Mouse (Mus musculus) gastrocnemius, postnatal 25 days (tissue): ENCODE measurements around the gene Ankrd27. TPM values are rescaled to one million over a fixed set of nuclear protein-coding genes. Genes with fewer than 3 reads are reported as not detected.
"Not testable (repeated sequence)": the region's sequence is repeated elsewhere in the genome, so short reads cannot be mapped to it uniquely, and the experiment has no call there.

ENCODE experiments used
- DNase-seq: peaks from one replicate; pipeline ENCODE4 v3.0.0; 2022
- long read RNA-seq, 2 experiments: library from polyadenylated mRNA; stranded (forward); transcript quantifications; one replicate each; pipeline ENCODE4 v2.0.0; 2021
- total RNA-seq, 2 experiments: library from RNA; stranded (reverse); gene quantifications; 1 replicate in 1 of 2; 2 replicates in 1 of 2; pipeline ENCODE4 v1.2.3; 2021

Gene Ankrd27
- 10 to 100 TPM in 1 of 2 experiments, 1 to 10 TPM in 1; 7.9 to 11.1 TPM for total RNA-seq
- long read RNA-seq, experiment 1, full-length matches to known transcripts: 5 of 7 reads
- long read RNA-seq, experiment 1, partial matches to known transcripts: 1 of 7 reads
- long read RNA-seq, experiment 1, other reads (novel, unspliced or antisense): 1 of 7 reads
- long read RNA-seq, experiment 2, full-length matches to known transcripts: 8 of 13 reads
- long read RNA-seq, experiment 2, partial matches to known transcripts: 2 of 13 reads
- long read RNA-seq, experiment 2, other reads (novel, unspliced or antisense): 3 of 13 reads

GRCm38 (mm10) chr7:35586055-35586905 lies at the start of gene Ankrd27:
TSS of gene Ankrd27 (plus strand) at chr7:35586244.
- peak; percentile 94 for DNase-seq

DNA sequence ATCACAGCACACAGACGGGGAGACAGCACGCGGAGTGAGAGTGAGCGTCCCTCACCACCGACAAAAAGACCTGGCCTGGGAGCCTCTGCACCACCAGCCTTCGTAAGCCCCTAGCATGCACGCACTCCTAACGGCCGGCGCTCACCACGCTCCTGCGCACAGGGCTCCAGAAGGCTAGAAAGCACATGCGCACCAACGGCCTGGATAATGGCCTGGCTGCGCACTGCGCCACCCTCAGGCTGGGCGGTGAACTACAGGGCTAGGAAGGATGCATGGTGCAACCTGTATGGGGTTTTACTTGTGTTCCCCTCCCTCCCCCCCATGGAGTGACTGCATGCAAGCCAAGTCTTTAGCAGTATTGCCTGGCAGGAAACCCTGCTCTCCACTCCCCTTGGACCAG lies 48.5 kb upstream of the Ankrd27 start, which contains the start of gene Tdrd12:
Tdrd12 (minus strand) TSS at position 184 of the 400 bp plus-strand sequence.
- no peak for DNase-seq

DNA sequence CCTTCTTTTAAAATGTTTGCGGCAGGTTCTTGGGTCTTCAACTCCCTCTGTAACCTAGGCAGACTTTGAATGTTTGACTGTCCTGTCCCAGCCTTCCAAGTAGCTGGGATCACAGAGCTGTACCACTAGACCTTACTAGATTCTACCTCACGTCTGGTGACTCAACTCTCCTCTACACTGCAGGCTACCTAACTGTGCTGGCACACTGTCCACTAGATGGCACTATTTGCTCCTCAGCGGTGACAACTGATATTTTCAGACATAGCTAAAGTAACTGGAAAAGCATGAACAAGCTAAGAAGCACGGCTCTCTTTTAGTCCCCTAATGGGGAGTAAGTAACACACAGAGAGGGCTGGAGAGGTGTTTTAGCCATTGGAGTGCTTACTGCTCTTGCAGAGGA lies 40.2 kb upstream of the Ankrd27 start:
- DNase-seq: peak; percentile 14

GRCm38 (mm10) chr7:35553751-35554604 lies 32.1 kb upstream of the Ankrd27 start:
- no peak for DNase-seq

DNA sequence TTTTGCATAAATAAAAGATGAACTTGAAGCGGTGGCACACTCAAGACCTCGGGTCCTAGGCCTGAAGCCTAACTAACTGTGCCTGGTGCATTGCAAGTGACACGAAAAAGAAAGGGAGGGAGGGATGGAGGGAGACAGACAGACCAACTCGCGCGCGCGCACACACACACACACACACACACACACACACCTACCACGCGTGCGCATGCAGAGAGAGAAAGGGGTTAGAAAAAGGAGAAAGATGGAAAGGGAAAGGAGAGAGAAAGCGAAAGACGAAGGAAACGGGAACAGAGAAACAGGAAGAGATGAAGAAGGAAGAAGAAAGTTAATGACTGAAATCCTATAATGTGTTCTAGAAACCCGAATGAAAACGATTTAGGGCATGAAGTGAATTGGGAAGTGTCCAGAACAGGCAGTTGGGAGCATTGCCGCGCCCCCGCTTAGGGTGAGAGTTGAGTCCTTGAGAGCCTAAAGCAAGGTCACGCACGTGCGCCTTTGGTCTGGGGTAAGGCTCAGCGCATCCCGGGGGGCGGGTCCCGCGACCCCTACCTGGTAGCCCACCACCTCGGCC lies 31.4 kb upstream of the Ankrd27 start:
- DNase-seq: no peak

DNA sequence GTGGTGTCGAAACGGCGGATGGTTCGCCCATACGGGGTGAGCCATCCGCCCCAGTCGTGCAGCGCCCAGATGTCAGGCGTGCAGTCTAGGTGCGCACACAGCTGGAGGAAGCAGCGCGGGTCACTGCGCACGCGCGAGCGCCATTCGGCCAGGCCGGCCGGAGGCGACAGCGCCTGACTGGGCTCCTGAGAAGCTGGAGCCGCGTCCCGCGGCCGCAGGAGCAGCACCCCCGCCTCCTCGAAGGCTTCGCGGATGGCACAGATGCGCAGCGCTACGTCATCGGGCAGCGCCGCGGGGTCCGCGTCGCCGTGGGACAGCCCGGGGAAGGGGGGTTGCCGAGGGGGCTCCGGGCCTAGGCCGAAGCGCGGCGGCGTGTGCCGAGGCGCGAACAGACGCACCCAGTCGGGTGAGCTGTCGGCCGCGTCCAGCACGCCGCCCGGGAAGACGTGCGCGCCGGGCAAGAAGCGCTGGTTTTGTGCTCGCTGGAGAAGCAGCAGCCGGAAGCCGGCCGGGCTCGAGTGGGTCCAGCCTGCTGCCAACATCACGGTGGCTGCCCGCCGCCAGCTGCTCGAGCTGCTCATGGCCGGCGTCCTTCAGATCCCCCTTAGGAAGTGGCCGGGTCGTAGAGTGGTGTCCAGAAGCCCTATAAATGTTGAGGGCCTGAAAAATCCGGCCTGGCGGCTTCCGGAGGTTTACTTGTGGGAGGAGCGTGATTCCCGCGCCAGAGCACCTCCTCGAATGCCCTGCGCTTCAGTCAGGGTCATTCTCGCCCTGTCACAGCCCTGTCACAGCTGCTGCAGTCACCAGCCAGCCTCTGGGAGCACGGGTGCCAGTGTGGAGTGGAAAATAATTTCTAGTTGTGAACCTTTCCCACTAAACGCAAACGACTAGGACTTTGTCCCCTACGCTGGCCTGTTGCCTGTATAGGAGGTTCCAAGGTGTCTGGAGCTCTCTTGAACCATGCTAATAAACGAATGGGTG lies 30.5 kb upstream of the Ankrd27 start:
- peak; percentile 85 for DNase-seq

DNA sequence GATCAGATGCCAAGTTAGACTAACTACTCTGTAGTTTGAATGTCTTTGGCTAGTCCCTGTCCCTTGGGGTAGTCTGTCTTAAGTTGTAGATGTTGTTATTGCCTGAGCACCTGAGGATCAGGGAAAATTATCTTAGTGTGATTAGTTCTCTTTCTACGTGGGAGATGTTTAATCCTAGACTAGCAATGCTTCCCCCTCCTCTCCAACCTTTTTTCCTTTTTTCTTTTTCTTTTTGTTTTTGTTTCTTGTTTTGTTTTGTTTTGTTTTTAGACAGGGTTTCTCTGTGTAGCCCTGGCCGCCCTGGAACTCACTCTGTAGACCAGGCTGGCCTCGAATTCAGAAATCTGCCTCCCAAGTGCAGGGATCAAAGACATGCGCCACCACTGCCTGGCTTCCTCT lies 29.8 kb upstream of the Ankrd27 start, which contains the start of gene Nudt19:
Nudt19 (minus strand) TSS at position 100 of the 399 bp plus-strand sequence.
- DNase-seq: no peak

GRCm38 (mm10) chr7:35556905-35557304 lies 29.1 kb upstream of the Ankrd27 start:
- no peak for DNase-seq

GRCm38 (mm10) chr7:35557577-35557976 lies 28.5 kb upstream of the Ankrd27 start:
- DNase-seq: no peak

DNA sequence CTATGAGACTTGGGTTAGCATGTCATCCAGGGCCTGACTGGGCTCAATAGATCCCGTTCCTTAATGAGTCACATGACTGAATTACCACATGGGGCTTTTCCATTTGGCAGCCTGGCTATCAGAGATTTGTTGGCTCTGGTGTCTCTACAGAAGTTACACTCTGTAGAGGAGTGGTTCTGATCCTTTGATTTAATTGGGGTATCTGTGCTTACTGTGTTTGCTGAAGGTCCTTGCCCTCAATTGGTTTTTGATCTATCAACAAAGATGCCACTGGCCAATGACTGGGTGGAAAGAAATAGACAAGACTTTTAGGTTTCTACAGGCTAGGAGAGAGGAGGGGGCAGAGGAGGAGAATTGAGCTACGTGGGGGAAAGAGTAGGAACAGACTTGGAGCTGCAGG lies 27.4 kb upstream of the Ankrd27 start:
- DNase-seq: no peak

DNA sequence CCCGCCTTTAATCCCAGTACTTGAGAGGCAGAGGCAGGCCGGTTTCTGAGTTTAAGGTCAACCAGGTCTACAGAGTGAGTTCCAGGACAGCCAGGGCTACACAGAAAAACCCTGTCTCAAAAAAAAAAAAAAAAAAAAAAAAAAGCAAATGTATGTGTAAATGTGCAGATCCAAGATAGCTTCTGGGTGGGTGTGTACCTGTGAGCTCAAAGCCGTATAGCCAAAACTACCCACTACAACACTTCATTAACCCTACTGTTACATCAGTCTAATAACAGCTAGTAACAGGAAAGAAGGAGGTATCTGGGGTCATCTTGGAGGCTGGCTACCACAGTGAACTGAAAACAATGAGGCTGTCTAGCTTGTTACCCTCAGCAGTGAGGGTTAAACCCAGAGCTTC lies 26.2 kb upstream of the Ankrd27 start:
- no peak for DNase-seq

DNA sequence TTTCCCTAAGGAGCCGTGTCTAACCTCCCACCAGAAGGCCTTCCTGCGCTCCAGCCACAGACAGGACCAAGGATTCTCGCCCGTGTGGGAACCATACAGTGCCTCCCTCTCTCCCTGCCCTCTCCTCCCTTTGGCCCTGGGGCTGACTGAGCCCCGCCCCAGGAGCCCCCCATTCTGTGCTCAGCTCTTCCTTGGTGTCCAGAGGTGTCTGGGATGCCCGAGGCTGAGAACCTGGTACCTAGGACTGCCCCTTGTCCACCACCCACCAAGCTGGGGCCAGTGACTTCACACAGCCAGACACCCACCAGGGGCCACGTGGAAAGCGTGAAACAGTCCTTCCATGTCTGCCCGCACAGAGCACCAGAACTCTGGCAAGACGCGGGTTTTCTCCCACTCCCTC lies 23.0 kb upstream of the Ankrd27 start:
- no peak for DNase-seq

DNA sequence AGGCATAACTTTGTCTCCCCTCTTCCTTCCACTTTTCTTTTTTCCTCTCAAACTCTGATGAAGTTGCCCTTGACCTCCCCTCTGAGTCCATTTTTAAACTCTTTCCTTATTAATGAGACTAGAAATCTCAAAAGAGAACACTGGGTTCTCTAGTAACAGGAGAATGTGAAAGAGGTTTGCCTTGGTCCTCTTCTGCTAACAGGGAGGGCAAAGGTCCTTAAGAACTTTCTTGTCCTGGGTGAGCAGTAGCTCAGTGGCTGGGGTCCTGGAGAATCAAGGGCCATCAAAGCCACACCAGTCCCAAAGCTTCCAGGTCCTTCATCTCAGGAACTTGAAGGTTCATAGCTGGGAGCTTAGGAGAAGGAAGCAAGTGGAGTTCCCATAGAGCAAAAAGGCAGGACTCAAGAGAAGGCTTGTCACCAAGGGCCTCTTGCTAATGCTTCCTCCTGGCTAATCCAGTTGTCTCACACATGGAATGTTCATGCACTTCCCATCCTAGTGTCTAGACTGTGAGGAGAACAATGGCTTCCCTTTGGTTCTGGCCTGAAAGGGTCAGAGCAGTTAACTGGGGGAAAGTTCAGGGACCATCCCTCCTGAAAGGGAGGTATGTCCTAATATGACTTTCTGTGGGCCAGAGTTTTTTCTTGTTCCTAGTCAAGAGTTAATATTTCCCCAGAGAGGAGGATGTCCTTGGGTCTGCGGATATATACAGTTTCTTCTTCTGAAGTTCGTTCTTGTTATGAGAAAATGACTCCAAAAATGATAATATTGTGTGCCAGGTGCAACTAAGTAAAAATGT lies 21.8 kb upstream of the Ankrd27 start:
- no peak for DNase-seq

DNA sequence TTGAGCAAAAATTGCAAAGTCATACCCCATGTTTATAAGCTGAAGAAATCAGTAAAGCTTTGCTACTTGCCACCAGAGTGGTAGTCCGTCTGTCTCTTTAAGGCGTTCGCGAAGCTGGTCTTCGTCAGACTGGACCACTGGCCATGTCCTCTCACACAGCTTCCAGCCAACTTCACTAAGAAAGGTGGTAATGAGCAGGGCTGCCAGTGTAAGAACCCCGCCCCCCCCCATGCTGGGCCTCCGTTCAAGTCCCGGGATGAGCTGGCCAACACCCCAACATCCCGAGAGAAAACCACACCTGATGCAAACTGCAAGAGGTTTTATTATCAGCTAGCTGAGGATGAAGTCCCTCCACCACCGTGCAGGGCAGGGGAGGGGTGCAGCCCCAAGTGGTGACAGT lies 21.2 kb upstream of the Ankrd27 start:
- DNase-seq: not testable (repeated sequence)

DNA sequence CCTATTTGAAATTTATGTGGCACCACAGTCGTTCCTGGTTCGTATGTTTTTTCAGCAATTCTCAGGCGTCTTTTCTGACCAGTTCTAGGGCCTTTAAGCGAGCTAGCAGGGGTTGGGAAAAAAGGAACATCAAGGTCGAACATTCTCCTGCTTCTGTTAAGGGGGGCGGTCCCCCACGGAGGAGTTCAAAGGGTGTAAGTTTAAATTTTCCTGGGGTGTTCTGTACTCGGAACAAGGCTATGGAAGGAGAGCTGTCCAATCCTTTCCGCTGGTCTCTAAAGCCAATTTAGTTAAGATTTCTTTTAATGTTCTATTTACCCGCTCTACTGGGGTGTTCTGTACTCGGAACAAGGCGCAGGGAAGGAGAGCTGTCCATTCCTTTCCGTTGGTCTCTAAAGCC lies 20.1 kb upstream of the Ankrd27 start:
- not testable (repeated sequence) for DNase-seq

DNA sequence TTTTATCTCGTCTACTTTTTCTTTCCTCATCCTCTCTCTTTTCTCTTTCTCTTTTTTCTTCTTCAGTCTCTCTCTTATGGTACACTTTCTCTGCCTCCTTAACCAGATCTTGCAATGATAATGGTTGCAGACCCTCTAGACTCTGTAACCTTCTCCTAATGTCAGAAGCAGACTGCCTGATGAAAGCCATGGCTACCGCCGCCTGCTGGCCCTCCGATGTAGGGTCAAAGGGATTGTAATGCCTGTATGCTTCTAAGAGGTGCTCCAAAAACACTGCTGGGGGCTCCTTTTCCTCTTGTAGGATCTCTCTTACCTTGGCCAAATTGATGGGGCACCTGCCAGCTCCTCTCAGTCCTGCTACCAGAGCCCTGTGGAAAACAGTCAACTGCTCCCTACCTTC lies 16.3 kb upstream of the Ankrd27 start:
- not testable (repeated sequence) for DNase-seq

DNA sequence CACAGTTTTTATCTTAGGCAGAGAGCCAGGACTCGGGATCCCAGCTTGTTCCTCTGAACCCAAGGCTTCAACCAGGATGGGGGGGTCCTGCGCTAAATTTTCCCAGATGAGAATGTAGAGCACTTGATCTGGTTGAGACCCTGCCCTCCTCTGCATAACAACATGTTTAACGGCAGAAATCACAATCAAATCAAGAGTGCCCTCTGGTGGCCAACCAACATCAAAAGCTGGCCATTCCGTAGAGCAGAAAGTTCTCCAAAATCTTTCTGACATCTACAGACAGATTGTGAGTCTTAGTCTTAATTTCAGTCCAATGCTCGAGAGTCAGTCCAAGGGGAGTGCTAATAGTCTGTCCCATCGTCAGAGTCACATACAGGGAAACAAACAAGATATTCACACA lies 15.2 kb upstream of the Ankrd27 start:
- DNase-seq: not testable (repeated sequence)

DNA sequence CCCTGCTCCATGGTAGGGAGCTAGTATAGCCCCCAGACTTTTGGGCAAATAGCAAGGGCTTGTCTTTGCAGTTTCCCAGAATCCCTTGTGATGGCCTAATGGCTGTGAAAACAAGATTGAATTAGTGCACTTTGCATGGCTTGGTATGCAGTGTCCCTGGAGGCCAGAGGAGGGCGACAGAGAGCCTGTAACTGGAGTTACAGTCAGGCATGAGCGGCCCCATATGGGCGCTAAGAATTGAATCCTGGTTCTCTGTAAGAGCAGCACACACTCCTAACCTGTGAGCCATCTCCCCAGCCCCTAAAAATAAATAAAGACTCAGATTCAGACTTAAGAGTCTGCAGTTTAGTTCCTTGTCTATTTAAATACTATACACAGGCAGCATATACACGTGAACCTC lies 6.2 kb upstream of the Ankrd27 start:
- DNase-seq: no peak

DNA sequence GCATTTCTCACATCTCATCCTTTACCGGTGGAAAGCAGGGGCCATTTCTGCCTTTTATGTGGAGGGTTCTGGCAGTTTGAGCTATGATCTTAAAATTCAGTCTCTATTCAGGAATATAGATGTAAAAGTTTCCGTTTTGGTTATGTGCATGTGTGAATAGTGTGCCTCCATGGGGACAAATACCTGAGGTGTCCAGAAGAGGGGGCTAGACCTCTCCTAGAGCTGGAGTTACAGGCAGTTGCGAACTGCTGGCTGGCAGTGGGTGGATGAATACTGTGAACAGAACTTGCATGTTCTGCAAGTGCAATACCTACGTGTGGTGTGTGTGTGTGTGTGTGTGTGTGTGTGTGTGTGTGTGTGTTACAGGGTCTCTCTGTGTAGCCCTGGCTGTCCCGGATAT lies 3.3 kb upstream of the Ankrd27 start:
- DNase-seq: no peak

- no peak for DNase-seq
These were observed 2.5 kb upstream of the Ankrd27 start for GRCm38 (mm10) chr7:35583476-35584025.
